Mouse (Mus musculus) monocyte, adult 59 days (primary cell): ENCODE results near the gene Ctsw. TPM values are rescaled to one million over a fixed set of nuclear protein-coding genes. Genes with fewer than 3 reads are reported as not detected.

Source experiments
- total RNA-seq, 2 experiments: library from RNA; stranded (reverse); gene quantifications; one replicate each; pipeline ENCODE4 v1.2.4; 2023

Ctsw gene
- under 1 TPM; 0.46 to 0.73 TPM for total RNA-seq

GRCm38 (mm10) chr19:5468374-5468773, at the start of gene Ctsw:
Ctsw (minus strand) TSS chr19:5468507.

GRCm38 (mm10) chr19:5510031-5511026, 42.0 kb upstream of the Ctsw start, which contains the start of gene Snx32:
Snx32 (minus strand) TSS chr19:5510538.

GRCm38 (mm10) chr19:5503687-5504086, 35.4 kb upstream of the Ctsw start, which contains the start of gene 1700020D05Rik:
1700020D05Rik (minus strand) TSS chr19:5503787.

GRCm38 (mm10) chr19:5490313-5490897, 22.1 kb upstream of the Ctsw start, which contains the start of gene Cfl1:
Cfl1 (plus strand) TSS chr19:5490455.

GRCm38 (mm10) chr19:5487768-5488550, 19.7 kb upstream of the Ctsw start, which contains the start of gene Mus81:
Mus81 (minus strand) TSS chr19:5488402.

GRCm38 (mm10) chr19:5473720-5474119, 5.4 kb upstream of the Ctsw start, which contains the start of gene Efemp2:
Efemp2 (plus strand) TSS chr19:5473954.

GRCm38 (mm10) chr19:5460465-5460911, 7.8 kb downstream of the Ctsw start, which contains the start of gene Fibp:
Fibp (plus strand) TSS chr19:5460615.

GRCm38 (mm10) chr19:5457746-5458442, 10.4 kb downstream of the Ctsw start, which contains the start of gene Ccdc85b:
Ccdc85b (minus strand) TSS chr19:5457894.

GRCm38 (mm10) chr19:5447515-5448353, 20.6 kb downstream of the Ctsw start, which contains the start of gene Fosl1:
Fosl1 (plus strand) TSS chr19:5447547.

GRCm38 (mm10) chr19:5424782-5425741, 43.2 kb downstream of the Ctsw start, which contains the start of the genes Drap1 and AI837181:
Drap1 (minus strand) TSS chr19:5424979.
AI837181 (plus strand) TSS chr19:5425144.

Other genes with a start within 250 kb of the Ctsw start
- gene Pacs1, start 195.4 kb downstream of the Ctsw start, total RNA-seq, result 10 to 100 TPM; 53.1 to 60.2 TPM
- gene Sf3b2, start 173.1 kb downstream of the Ctsw start, total RNA-seq, result 100 to 1,000 TPM; 156 to 186 TPM
- not detected for gene Gal3st3, start 170.2 kb downstream of the Ctsw start, total RNA-seq
- not detected for gene Catsper1, start 132.8 kb downstream of the Ctsw start, total RNA-seq
- gene Cst6, start 118.9 kb downstream of the Ctsw start, total RNA-seq, result not detected
- 10 to 100 TPM; 17.1 to 24.3 TPM for gene Eif1ad, start 101.8 kb downstream of the Ctsw start, total RNA-seq
- gene Banf1, start 101.3 kb downstream of the Ctsw start, total RNA-seq, result 10 to 100 TPM; 59.5 to 66.0 TPM
- 100 to 1,000 TPM; 129 to 130 TPM for gene Sart1, start 79.8 kb downstream of the Ctsw start, total RNA-seq
- not detected for gene Tsga10ip, start 66.0 kb downstream of the Ctsw start, total RNA-seq
- 100 to 1,000 TPM; 165 to 176 TPM for gene Drap1, start 43.5 kb downstream of the Ctsw start, total RNA-seq
- 10 to 100 TPM; 46.9 to 52.7 TPM for gene AI837181, start 43.4 kb downstream of the Ctsw start, total RNA-seq
- gene Fosl1, start 21.0 kb downstream of the Ctsw start, total RNA-seq, result 1 to 10 TPM; 2.0 to 3.2 TPM
- 1 to 10 TPM; 3.7 to 4.6 TPM for gene Ccdc85b, start 10.6 kb downstream of the Ctsw start, total RNA-seq
- gene Fibp, start 7.9 kb downstream of the Ctsw start, total RNA-seq, result 10 to 100 TPM; 80.6 to 81.0 TPM
- gene Efemp2, start 5.4 kb upstream of the Ctsw start, total RNA-seq, result 1 to 10 TPM; 5.1 to 6.7 TPM
- gene Mus81, start 19.9 kb upstream of the Ctsw start, total RNA-seq, result 10 to 100 TPM; 16.7 to 17.4 TPM
- gene Cfl1, start 21.9 kb upstream of the Ctsw start, total RNA-seq, result 1,000 to 10,000 TPM; 1,345 to 1,440 TPM
- gene 1700020D05Rik, start 35.3 kb upstream of the Ctsw start, total RNA-seq, result 1 to 10 TPM; 1.3 to 1.4 TPM
- 1 to 10 TPM; 2.0 to 4.9 TPM for gene Snx32, start 42.0 kb upstream of the Ctsw start, total RNA-seq
- gene Ovol1, start 92.1 kb upstream of the Ctsw start, total RNA-seq, result not detected
- gene Ap5b1, start 99.5 kb upstream of the Ctsw start, total RNA-seq, result 10 to 100 TPM; 35.2 to 39.9 TPM
- gene Rnaseh2c, start 133.4 kb upstream of the Ctsw start, total RNA-seq, result 10 to 100 TPM; 64.5 to 74.1 TPM
- gene Kat5, start 141.7 kb upstream of the Ctsw start, total RNA-seq, result 10 to 100 TPM; 87.2 to 88.5 TPM
- gene Rela, start 169.0 kb upstream of the Ctsw start, total RNA-seq, result 100 to 1,000 TPM; 150 to 154 TPM
- 100 to 1,000 TPM; 153 to 157 TPM for gene Sipa1, start 195.2 kb upstream of the Ctsw start, total RNA-seq
- 100 to 1,000 TPM; 113 to 114 TPM for gene Map3k11, start 220.2 kb upstream of the Ctsw start, total RNA-seq
- gene Pcnx3, start 220.4 kb upstream of the Ctsw start, total RNA-seq, result 100 to 1,000 TPM; 112 to 131 TPM
- gene Kcnk7, start 235.9 kb upstream of the Ctsw start, total RNA-seq, result not detected